Mouse (Mus musculus) ES-E14 (cell line): ENCODE data around the gene Rgs7.

Experiments
- CHD2 ChIP-seq: IDR thresholded peaks from 2 replicates; pipeline ENCODE4 v1.6.1; 2014; ENCODE audit warnings: mild to moderate bottlenecking, low read depth, low read length, inconsistent platforms
- HCFC1 ChIP-seq: IDR thresholded peaks from 2 replicates; pipeline ENCODE4 v1.6.1; 2012; ENCODE audit warnings: low read length, inconsistent platforms, borderline replicate concordance; ENCODE audit not compliant: insufficient read depth

DNA sequence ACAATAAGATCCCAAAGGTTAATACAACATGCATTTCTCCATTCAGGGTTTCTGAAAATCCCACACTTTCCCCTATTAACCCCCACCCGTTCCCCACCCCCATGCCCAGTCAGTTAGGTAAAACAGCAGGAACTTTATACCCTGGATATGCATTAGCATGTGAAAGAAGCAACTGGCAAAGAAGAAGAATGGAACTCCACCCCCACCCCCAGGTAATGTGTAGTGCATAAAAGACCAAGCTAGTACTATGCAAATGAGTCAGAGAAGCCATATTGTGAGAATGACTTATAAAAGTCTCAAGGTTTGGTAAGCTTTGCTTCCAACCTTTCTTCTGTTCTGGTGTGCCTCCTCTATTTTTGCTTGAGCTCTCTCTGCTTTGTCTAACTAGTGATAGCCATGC, 468.2 kb downstream of the Rgs7 start:
- TF ChIP-seq HCFC1 (no peak), CHD2 (no peak)
